Mouse (Mus musculus) T-helper 1 cell (primary cell): ENCODE data around the gene Golga5.
"Not testable (repeated sequence)": the region's sequence is repeated elsewhere in the genome, so short reads cannot be mapped to it uniquely, and the experiment has no call there.

Source experiments
- in situ Hi-C: fragments of 300-600 bp; cut with MboI, MseI; formaldehyde crosslinking; loops from one replicate; pipeline ENCODE4 v1.15.1; 2025; ENCODE audit warnings: high pct_unique_total_duplicates

Golga5 gene

DNA sequence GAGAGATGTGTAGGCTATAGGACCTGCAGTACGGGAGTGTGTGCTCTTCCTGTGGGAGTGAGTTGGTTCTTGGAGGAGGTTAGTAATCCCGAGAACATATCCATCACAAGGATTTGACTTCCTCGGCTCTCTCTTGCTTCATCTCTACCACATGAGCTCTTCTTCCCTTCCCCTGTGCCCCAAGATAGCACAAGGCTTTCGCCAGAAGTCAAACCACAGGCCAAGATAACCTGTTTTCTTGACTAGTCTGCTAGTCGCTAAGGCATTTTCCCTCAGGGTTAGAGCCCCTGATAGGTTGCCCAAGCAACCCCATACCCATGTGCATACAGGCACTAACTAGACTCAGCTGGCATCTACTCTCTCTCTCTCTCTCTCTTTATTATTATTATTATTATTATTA lies 25.3 kb upstream of the Golga5 start:
- in situ Hi-C loops: loop anchor here (25.0 kb wide), 1 partner anchor 1706 kb away; the partner anchor contains the start of gene Rps6ka5

DNA sequence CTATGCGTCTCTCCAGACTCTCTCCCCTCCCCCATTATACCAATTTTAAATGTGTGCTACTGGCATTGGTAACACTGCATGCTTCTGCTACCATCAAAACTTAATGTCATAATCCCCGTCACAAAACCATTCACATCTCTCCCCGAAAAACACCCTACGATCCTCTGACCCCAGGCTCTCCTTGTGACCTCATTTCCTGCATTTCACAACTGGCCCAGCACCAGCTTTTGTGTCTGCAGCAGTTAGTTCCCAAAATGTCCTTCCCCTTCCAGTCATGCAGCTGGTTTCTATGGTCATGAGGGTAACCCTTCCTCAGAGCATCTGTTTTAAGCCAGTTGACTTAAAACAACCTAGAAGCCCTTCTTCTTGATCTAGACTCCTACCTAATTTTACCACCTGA lies 23.5 kb upstream of the Golga5 start:
- in situ Hi-C loops: loop anchor here (5.0 to 25.0 kb wide), 2 partner anchors 48 to 1708 kb away; partner anchors contain the start of gene Rps6ka5

DNA sequence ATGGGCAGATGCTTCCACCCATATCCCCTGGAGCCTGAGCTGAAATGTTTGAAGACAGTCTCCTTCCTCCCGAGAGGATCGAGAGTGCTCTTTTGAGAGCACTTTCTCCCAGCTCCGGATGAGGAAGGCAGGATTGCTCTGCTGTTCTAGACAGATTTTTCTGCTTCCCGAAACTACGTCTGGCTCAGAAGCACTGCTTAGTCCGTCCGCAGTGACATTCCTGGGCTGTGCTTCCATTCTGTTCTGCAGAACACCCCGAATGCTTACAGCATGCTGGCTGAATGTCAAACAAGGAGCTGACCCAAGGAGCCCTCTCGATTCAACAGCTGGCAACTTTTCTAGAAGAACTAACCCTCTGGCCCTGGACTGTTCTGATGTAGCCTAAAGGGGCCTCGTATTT lies 18.5 kb upstream of the Golga5 start:
- in situ Hi-C loops: no loop called here

DNA sequence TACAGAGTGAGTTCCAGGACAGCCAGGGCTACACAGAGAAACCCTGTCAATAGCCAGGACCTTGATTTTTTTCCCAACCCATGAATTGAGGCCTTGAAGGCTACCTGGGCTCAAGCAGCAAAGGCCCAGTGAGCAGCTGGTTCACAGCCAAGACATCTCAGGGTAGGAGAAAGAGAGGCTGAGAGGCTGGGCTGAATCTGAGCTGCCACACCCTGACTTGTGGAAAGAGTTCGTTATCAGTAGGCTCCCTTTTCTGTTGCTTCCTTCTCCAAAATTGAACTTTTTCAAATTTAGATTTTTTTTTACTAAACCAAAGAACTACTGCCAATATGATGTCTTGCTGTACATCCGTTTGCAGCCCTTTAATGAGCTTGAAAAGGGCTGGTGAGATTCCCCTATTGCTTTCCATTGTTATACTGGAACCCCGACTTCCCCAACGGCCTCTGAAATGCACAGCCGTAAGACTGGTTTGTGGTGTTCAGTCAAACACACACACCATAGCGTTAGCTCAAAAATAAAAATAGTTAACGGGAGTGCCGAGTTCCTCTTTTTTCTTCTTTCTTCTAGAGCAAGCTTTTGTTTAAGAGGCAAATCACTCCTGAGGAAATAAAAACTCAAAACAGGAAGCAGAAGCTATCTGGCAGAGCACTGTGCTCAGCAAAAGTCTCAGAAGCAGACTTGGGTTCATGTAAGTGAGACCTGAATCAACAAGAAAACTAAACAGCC lies 17.6 kb upstream of the Golga5 start:
- in situ Hi-C loops: no loop called here

DNA sequence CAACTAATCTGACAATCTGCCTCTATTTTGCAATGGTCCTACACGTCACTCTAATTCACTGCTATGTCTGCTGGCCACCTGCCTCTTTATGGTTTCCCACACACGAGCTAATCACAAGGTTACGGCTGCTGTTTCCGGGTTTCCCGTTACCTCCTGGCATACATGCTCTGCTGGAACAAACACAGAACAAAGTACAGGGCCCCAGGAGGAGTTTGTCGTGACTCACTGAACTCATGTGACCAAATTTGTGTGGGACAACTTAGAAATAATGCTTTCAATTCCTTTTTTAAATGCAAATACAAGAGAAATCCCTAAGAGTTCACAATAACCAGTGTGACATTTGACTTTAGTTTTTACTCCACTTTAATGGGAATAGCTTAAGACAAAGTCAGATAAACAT lies 15.4 kb upstream of the Golga5 start:
- in situ Hi-C loops: no loop called here

DNA sequence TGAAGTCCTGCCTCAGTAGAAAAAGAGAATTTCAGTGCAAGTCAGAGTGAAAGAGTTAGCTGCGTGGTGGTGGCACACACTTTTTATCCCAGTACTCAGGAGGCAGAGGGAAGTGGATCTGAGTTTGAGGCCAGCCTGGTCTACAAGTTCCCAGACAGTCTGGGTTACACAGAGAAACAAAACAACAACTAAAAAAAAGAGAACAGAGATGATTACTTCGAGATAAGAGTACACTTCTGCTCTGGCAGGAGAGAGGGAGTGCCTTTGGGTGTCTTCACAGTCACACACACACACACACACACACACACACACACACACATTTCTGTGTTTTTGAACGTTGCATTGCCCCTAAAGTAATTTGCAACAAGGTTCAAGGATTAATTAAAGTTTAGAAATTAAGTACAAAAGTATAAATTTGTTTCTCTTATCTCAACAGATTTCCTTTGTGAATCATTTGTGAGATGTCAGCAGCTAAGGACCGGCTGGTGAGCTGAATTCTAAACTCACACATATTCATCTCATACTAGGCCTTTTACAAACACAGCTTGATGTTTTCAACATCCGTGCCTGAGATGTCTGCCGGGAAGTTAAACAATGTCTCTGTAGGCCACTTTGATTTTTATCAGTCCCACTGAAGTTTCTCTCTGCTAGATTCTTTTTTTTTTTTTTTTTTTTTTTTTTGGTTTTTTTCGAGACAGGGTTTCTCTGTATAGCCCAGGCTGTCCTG lies 12.3 kb upstream of the Golga5 start:
- in situ Hi-C loops: no loop called here

DNA sequence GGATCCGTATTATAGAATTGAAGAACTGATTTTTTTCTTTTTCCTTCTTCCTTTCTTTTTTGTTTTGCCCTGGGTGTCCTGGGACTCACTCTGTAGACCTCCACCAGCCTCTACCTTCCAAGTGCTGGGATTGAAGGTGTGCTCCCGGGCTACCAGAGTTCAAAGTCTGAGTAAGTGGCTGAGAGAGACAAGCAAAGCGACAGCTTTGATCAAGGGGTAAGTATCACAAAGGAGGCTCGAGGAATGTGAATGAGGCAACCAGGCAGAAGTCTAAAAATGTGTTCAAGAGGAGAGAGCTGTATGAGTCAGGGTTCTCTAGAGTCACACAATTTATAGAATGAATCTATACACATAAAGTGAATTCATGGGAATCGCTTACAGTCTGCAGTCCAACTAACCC lies 8.9 kb upstream of the Golga5 start:
- in situ Hi-C loops: no loop called here

DNA sequence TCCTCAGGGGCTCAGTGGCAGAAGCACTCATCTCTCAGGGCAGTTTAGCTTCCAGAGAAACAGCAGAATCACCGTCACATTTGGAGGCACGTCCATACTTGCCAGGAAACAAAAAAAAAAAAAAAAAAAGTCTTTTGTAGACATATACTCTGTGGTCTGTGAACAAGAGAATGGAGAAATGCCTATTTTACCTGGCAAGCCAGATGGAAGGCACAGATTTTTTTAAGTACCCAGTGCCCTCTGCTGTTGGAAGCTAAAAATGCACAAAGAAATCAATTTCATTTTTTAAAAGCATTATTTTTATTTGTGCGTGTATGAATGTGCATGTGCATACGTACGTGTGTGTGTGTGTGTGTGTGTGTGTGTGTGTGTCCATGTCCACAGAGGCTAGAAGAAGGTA lies 7.8 kb upstream of the Golga5 start:
- in situ Hi-C loops: no loop called here

DNA sequence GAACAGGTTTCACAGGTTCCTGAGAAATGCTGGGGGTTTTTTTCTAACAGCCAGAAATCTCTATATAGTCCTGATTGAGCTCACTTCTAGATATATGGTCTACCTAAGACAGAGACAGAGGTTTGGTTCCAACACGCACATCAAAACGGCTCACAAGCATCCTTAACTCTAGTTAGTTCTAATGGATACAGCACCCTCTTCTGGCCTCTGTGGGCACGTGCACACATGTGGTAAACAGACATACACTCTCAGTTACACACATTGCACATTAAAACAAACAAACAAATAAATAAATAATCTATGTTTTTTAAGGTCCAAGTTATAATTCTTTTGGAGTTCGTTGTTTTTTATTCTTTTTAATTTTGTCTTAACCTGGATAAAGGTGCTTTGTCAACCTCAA lies 4.3 kb upstream of the Golga5 start:
- in situ Hi-C loops: loop anchor here (5.0 kb wide), 1 partner anchor 77 kb away; no protein-coding TSS in a partner anchor

DNA sequence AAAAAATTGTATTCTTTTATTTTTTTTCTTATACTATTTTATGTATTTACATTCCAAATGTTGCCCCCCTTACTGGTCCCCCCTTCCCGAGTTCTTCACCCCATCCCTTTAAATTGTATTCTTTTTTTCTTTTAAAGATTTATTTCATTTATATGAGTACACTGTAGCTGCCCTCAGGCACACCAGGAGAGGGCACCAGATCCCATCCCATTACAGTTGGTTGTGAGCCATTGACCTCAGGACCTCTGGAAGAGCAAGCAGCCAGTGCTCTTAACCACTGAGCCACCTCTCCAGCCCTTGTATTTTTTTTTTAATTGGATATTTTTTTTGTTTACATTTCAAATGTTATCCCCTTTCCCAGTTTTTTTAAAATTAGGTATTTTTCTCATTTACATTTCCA lies 799 bp upstream of the Golga5 start:
- in situ Hi-C loops: loop anchor here (5.0 kb wide), 1 partner anchor 81 kb away; no protein-coding TSS in a partner anchor

DNA sequence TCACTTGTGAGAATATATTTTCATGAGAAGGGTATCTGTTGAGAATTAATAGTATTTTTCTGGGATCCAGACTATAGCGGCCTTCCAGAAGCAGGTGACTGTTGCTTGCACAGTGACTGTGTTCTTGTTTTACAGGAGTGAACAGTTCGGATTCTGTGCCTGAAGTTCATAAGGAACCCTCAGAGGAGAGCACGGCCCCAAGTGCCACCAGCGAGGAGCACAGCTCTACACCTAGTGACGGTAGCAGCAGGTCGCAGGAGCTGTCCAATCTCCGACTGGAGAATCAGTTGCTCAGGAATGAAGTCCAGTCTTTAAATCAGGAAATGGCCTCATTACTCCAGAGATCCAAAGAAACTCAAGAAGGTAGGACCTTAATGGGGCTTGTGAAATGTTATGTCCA lies 5.5 kb downstream of the Golga5 start:
- in situ Hi-C loops: no loop called here

DNA sequence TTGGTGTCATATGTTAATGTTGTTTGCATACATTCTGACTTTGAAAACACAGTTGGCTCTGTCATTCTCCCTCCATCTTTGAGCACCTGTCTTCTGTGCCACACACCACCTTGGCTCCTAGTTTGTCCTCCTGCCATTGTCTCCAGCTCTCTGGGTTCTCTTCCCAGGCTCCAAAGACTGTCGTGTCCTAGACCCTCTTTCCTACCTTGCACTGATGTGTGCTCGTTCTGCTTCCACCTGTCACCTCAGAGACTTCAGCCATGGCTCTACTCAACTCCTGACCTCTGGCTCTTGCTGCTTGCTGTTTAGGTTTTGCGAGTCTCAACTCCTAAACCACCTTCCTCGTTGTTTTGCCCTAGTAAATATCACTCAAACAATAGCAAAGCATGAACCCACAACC lies 11.5 kb downstream of the Golga5 start:
- in situ Hi-C loops: no loop called here

DNA sequence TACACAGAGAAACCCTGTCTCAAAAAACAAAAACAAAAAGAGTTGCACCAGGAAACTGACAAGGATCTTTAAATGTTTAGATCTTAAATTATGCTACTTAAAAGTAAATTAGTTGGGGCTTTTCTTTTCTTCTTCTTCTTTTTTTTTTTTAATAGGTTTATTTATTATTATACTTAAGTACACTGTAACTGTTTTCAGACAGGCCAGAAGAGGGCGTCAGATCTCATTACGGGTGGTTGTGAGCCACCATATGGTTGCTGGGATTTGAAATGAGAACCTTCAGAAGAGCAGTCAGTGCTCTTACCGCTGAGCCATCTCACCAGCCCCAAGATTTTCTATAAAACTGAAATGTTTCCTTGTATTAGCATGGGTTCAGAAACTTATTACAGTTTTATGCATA lies 16.0 kb downstream of the Golga5 start:
- in situ Hi-C loops: no loop called here

DNA sequence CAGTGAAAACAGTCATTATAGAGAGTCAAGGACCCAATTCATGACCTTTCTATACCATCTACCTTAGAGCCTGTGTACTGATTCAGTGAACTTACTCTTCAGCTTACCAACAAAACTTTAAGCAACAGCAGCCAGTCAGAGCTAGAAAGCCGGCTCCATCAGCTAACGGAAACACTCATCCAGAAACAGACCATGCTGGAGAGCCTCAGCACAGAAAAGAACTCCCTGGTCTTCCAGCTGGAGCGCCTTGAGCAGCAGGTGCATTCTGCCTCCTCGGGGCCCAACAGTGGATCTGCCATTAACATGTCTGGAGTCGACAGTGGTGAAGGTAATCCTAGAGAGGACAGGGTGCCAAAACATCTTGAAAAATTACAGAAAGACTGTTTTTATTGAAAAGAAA lies 23.0 kb downstream of the Golga5 start:
- in situ Hi-C loops: no loop called here

DNA sequence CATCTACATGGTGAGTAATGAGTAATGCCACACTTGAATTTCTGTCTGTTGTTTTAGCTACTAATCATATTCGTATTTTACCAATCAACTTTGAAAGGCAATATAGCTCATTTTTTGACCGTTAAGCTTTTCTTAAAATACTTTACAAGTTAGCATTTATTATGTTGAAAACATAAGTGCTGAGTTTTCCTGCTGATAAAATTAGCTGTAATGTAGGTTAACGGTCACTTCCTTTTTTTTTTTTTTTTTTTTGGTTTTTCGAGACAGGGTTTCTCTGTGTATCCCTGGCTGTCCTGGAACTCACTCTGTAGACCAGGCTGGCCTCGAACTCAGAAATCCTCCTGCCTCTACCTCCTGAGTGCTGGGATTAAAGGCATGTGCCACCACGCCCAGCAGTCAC lies 26.8 kb downstream of the Golga5 start:
- in situ Hi-C loops: not testable (repeated sequence)

DNA sequence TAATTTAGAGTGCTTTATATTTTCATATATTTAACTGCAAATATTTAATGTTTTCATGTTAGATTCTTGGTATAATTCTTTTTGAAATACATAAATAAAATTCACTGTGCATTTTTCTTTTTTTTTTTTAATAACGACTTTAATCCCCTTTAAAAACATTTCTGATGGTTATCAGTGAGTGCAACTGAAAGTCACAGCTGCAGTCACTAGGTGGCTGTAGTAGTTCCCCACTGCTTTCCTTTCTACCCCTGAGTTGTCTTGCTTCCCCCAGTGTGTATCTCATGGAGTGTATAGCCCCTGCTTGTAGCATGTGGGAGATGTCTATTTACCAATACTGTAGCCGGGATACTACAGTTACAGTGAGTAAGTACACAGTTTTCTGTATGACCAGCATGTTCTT lies 29.0 kb downstream of the Golga5 start:
- in situ Hi-C loops: no loop called here

DNA sequence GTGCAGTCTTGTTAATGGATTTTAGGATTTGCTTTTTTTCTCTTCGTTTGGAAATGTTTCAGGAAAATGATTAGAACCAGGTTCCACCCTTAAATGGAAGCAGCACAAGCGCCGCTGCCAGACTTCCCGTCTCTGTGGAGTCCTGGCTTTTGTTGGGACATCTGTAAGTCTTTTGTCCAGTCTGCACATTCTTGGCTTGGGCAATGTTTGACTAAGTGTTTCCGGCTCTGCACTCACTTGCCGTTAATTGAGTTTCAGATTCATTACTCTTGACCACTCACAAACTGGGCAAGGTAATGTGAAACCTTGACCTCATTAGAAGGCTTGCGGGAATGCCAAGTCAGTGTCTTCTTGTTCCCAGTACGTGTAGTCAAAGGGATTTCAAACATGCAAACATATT lies 29.8 kb downstream of the Golga5 start:
- in situ Hi-C loops: no loop called here

DNA sequence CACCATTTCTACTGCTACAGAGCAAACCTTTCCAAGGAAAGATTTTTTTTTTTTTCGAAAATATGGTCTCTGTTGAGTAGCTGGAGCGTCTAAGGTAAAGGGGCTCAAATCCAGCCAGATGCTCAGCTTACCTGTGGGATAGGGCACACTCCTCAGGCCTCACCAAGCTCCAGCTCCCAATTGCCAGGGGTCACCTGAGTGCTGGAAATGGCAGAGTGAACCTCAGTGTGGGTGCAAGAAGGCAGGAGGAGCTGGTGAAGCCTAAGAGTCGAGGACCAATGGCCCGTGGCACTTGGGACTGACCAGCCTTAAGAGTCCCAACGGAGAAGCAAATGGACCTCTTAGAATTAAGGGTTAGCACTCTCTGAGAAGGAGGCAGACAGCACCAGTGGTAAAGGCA lies 30.3 kb downstream of the Golga5 start:
- in situ Hi-C loops: no loop called here

DNA sequence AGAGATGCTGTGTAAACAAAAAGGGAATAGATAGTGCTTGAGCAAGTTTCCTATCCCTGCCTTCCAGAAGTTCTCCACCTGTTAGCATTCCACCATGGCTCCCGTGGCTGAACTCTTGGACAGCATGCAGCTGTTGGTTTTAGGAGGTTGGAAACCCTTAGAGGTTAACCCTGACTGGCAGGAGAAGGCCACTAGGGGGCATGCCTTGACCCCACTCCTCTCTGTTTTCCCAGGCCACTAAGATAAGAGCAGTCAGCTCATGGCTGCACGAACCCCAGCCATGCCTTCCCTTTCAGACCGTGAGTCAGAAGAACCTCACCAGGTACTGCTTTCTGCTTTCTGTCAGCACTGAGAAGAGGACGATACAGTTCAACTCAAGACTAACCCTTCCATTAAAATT lies 30.8 kb downstream of the Golga5 start:
- in situ Hi-C loops: no loop called here

DNA sequence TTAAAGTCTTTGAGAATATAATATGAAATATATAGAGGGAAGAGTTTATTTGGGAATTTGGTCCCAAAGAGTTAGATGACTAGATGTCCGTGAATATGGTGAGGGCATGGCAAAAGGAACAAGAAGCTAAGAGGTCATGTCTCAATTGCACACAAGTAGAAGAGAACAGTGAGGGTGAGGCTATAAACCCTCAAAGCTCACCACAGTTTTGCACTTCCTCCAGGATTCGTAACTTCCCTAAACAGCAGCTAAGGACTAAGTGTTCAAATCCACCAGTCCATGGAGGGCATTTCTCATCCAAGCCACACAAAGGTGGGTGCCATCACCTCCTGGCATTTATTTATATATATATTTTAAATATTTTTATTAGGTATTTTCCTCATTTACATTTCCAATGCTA lies 32.1 kb downstream of the Golga5 start:
- in situ Hi-C loops: no loop called here

DNA sequence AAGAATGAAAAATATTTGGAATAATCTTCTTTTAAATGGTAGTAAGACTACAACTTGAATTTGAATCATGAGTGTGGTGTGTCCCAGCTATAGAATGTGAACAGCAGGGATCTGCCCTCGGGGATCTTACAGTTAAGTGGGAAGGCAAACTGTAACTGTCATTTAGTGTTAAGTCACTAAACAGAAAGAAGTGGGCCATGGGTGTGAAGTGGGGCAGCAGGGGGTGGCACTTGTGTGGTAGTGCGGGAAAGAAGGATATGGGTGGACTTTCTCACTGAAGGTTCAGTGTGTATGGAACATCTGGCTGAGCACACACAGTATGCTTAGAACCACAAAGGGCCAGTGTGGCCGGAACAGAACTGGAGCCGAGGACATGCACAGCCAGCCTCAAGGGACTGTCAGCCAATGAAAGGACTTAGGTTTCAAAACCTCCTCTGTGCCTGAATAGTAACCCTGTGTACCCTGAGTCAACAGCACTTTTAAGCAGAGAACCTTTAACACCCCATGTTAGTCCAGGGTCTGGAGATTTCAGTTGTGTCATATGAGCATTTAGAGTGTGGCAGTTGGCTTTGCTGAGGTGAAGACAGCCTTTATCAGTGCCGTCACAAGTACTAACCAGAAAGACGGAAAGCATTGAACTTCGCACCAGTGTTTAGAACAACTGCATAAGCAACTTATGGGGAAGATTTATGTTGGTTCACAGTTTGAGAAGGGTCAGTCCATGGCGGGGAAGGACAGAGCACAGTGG lies 33.1 kb downstream of the Golga5 start:
- in situ Hi-C loops: no loop called here

DNA sequence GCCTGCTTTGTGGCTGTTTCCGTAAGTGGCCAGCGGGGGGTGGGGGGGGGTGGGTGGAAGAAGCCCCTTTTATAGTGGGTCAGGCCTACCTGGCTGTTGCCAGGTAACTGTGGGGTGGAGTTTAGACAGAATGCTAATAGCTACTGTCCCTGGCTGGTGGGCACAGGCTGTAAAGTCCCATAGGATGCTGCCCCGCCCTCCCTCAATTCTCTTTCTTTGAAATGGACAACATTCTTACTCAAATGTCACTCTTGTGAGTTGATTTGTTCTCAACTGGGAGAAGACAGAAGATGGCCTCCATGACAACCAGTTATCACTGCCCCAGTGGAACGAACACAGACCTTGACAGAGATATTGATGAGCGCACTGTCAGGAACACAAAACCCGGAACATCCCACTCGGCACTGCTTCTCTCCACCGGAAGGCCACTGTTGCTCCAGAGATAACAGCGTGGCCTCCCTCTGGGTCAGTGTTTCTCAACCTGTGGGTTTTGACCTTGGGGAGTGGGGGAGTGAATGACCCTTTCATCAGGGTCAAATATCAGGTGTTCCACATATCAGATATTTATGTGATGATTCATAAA lies 36.3 kb downstream of the Golga5 start:
- in situ Hi-C loops: no loop called here
